Mouse (Mus musculus) induced T-regulatory cell, adult 2 months (primary cell): ENCODE data around the gene Aig1.

Experiments
- DNase-seq: peaks from one replicate; pipeline ENCODE4 v3.0.0-alpha.2; 2012; ENCODE audit warnings: low read depth

Aig1 gene

DNA sequence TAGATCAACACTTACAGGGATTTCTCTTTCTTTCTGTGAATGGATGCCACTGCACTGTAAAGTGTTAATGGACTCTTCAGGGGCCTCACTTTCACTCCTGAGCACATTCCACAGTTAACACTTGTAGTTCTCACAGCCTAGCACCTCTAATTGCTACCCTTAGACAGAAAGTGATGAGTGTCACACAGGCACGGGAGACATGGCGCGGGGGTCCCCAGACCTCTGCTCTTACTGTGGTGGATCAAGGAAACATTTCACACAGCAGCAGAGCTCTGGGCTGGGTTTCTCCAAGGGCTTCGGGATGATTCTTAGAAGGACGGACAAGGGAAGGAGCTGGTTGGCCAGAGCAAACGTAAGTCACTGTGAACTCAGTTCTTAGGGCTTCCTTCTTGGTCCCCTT is 166.1 kb downstream of the Aig1 start:
- no peak for DNase-seq

DNA sequence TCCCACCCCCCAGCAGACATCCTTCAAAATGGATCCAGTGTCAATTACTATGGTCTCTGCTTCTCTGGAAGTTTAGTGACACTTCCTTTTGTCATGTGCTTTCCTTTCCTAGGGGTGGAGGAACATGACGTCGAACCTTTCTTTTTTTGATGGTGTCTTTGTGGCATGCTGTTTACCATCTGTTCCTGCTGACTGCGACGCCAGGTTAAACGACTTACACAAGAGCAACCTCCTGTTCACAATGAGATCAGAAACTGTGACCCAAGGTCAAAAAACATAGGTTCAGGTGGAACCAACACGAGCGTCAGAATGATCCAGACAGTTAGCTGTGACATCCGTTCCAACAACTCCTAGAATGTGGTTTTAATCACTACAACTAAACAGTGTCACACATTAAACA is 166.7 kb downstream of the Aig1 start:
- no peak for DNase-seq

DNA sequence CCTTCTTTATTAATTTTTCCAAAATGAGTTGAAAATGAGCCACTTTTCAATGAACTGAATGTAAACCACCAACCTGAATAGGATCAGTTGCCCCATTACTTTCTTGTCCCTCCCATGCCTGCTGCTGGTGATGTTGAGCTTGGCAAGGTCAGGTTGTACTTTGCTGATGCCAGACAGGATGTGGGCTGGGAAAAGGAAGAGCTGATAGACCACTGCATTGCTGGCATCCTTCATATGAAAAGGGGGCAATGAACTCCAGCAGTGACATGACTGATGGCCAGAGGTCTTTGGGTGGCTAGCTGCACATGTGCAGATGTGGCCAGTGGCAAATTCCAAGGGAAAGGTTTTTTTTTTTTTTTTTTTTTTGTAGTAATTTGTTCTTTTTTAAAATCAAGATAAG is 172.5 kb downstream of the Aig1 start:
- no peak for DNase-seq

DNA sequence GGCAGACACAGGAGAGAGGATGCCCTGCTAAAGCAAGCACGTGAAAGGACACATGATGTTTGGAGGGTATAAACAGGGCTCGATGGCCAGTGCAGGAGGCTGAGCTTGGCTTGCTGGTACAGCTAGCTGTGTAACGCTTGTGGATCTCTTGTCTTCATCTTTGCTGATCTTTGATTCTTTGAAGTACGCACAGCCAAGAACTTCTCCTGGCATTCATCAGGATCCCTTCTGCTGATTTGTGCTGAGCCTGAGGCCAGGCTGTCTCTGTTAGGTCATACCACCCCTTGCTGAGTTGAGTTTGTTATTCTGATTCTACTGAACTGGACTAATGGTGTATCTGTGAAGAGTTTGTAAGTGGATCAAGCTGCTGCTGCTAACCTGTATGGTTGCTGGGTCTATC is 175.5 kb downstream of the Aig1 start:
- DNase-seq: no peak

DNA sequence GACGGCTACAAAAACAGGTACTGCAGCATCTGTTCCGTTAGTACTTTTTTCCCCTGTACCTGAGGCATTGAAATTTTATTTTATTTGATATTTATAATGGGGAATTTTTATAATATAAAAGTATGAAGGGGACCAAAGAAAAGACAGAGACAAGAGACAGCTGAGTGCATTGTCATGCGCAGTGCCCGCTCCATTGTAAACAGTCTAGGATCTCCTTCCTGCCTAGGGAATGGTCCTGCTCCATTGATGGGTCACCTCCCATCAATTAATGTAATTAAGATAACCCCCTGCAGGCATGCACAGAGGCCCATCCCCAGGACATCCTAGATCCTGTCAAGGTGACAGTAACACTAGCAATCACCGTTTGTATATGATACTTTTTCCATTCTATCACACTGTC is 178.0 kb downstream of the Aig1 start:
- no peak for DNase-seq

DNA sequence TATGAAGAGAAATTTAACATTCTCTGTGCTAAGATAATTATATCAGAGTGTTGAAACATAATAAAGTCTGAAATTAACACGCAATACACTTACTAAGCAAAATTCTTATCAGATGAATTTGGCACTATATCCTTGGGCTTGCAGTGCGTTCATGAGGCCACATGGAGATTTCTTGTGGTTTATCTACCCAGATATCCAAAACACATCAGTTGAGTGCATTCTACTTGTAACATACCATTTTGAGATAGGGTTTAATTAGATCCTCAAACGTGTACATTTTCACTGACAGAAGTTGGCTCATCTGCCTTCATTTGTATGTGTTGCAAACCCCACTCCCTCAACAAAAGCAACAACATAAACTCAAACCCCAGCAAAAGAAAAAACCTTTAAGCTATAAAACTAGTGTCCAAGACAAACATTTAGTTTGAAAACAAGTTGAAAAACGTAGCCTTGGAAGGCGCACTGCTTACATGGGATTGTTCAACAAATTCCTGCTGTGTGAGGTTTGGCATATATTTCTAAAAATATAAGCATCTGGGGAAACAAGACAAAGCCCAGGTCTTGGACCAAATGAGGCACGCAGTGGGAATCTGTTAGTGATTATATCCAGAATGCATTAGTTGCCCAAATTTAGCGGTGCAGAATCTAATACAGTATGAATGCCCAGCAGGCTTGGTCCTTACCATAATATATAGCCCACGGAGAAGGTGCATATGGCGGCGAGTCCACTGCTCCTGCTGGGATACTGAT is 178.8 kb downstream of the Aig1 start:
- DNase-seq: no peak

DNA sequence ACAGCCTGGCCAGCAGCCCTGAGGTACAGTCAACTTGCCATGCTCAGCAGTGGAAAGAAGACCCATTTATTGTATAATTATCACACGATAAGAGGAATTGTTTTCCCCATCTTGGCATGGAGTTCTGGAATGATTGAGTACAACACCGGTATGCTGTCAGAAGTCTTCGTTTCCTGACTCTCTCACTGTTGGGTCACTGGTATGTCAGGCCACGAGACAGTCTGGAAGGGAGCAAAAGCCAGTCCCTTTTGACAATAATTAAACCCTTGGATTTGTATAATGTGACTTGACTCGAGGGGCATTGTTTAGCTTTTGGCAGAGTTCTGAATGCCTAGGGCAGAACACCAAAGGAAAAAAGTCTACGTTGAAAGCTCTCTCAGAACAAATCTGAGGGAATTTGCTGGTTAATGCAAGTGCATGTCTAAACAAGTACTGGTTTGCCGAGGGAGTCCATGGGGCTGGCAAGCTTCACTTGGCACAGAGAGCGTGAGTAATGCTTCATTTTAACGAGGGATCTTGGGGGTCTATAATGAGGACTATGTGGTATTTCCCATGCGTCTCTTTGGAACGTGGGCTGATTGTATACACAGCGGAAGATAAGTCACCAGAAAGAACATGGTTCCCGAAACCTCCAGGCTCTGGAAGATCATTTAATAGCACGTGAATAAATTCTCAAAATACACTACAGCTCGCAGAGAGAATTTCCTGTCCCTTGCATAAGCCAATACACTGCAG is 180.2 kb downstream of the Aig1 start:
- no peak for DNase-seq

DNA sequence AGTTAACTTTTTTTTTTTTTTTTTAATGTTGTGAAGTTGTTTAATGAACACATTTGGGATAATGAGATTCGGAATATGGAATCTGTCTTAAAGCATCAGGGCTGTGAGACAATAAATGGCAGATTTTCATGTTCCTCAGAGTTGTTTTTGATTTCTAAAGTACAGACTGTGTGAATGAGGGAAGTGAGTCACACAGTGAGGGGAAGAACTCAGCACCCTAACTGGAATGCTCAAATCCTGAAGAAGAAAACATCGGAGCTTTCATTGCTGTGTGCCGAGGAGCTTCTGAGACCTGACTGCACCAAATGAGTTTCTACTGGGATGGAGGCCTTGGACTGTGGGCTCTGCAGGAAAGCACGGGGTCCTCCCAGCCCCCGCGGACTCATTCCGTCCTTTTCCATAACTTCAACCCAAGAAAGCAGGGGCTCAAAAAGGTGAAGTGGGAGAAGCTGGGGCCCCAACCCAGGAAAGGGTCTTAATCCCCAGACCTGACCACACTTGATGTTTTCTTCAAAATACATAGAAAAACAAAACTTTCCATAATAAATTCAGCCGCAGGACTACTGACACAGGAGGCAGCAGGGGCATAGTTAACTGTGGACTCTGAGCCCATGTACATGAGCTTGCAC is 181.5 kb downstream of the Aig1 start:
- DNase-seq: no peak

DNA sequence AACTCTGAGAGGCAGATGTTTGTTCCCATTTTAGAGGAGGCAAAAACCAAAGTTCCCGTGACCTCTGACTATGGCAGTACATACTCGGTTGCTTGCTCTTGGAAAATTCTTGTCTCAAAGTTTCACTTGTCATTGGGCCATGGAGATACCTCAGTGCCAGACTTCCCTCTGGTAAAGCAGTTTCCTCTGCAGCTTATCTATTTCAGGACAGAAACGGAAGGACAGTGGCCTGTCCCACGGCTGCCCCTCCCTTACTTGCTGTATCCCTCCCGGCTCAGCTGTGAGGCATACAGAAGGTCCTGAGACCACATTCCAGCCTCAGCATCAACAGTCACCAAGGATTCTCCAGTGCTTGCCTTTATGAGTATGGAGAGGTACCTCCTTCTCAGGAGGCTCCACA is 182.7 kb downstream of the Aig1 start:
- no peak for DNase-seq

DNA sequence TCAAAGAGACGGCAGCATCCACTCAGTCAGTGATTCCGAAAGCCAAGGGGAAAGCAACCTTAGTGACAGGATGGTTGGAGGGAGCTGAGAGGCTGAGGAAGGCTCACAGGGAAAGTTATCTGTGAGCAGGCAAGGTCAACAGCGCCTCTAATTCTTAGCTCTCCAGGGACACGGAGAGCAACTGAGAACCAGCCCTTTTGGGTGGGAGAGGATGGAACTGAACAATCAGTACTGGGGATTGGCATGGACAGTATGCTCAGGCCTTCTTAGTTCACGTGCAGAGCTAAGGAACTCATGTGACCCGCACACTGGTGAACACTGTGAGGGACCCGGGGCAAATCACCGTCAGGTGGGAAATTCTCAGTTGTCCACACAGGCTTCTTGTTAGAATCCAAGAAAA is 183.4 kb downstream of the Aig1 start:
- no peak for DNase-seq

DNA sequence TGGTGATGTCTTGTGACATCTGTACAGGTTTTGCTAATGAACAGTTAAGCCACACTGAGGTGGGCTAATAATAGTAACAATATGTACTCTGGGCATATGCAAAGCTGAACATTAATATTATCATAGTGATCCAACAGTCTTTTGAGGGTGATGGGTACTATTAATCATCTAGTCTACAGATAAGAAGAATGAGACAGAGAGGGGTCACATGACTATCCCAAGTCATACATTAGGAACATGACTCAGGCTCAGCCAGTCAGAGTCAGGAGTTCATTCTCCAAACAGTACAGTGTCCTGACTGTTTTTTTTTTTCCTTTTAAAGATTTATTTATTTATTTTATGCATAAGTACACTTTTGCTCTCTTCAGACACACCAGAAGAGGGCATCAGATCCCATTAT is 184.3 kb downstream of the Aig1 start:
- no peak for DNase-seq

DNA sequence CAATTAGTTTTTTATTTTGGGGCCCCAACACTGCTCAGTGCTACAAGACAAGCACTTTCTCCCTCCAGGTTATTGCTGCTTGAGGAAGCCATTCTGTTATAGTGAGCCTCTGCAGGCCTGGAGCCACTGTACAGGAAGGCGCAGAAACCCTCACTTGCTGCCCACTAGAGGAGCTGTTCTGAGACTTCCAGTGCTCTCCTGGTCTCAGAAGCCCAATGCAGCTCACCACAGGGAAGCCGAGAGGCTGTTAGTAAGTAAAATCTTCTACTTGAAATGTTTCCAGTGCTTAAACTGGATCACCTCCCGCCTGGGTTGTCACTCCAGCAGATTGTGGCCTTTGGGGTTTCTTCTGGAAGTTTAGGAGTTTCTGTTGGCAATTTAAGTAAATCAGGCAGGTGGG is 186.2 kb downstream of the Aig1 start:
- DNase-seq: peak; percentile 6

DNA sequence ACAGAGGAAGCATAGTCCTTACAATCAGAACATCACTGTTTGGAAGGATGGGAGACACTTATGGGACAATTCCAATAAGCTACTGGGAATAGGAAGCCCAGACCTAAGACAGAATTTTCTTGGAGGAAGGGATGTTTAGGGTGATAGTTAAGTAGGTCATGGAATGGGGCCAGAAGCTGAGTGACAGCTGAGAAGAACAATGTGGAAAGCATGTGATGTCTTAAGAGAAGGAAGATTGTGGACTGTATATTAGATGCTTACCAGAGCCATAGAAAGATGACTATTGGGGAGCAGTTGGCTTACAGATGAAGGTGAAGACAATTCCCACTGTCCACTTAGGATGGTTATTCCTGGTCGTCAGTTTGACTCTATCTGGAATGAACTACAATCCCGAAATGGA is 191.3 kb downstream of the Aig1 start:
- DNase-seq: no peak

DNA sequence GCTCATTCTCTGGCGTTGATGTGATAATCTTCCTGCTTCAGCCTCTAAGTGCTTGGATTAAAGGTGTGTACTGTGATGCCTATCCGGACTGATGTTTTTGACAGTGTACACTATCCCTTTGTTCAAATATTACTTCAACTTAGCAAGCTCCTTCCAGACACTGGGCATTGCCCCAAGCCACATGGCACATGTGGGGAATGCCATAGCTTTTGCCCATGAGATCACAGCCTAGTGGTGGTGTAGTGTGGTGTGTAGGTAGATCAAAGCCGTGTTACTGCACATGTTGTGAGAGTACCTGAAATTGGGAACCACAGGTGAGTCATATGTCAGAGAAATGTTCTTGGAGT is 193.8 kb downstream of the Aig1 start:
- DNase-seq: no peak

DNA sequence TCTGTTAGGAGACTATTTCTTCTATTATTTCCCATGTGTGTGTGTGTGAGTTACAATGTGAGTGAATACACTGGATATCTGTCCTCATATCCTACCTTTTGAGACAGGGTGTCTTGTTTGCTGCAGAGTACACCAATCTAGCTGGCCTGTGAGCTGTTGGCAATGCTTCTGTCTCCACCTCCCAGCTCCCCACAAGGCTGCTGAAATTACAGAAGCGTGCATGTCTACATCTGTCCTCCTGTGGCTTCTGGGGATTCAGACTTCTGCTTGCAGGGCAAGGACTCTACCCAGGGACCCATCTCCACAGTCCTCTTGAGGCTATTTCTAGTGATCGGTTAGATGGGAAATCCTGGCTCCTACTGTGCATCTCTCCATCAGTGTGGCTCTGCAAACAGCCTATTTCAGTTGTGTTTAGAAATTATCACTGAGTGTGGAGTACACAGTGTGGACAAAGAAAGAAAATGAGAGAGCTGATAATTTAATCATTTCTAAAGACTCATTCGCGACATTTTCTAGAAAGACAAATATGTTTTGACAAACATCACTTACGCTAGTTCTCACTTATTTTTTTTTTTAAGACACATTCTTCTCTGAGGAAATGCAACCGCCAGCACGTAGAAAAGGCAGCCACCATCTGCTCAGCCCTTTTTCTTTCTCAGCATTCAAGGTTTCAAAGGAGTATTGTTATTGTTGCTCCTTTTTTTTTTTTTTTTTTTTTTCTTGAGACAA is 194.3 kb downstream of the Aig1 start:
- DNase-seq: no peak

DNA sequence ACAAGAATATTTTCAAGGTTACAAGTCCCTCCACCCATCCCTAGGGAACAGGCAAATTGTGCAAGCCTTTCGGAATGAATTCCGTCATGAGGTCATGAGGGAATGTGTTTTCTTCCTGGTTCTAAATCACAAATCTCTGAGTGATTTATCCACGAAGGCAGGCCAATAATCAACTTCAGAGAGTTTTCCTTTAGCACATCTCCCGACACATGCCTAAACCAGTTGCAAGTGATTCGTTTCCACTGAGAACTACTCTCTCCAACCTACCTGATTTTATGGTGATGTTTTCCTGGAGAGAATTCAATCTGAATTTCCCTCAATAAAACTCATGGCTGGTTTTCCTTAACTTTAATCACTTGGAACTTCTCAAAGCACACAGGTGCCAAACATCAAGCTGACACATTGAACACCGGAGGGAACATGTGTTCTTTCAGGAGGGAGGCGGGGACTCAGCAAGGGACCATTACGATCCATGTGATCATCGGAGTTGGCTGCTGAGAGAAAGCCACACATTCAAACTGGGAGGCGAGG is 201.5 kb downstream of the Aig1 start:
- no peak for DNase-seq

DNA sequence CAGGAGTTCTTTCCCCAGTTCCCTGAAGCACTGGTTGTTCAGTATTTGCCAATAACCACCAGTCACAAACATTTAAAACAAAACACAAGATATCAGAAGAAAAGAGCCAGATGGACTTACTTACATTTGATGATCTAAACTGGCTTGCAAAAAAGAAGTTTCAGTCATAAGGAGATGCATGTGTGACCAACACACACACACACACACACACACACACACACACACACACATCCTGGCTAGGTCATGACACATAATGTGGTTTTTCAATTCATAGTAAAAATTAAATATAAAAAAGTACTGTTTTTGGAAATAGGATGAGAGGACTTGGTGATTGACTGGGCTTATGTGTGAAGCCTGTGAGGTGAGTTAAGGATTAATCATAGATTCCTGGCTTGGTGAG is 205.3 kb downstream of the Aig1 start:
- DNase-seq: no peak

DNA sequence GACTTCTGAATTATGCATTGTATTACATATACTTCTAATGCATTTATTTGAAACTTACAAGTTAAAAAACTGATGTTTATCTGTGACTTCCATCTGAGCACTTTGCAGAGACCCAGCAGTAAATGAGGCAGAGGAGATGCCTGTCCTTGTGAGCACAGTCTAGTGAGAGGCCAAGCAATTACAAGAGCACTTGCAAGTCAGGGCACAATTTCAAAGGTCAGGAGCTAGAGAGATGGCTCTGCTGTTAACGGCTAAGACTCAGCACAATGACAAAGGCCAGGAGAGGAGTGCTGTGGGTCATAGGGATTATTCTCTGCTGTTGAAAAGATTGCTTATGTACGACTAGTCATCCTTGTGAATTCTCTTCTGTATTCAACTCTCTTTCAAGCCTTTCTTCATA is 209.0 kb downstream of the Aig1 start:
- DNase-seq: no peak

DNA sequence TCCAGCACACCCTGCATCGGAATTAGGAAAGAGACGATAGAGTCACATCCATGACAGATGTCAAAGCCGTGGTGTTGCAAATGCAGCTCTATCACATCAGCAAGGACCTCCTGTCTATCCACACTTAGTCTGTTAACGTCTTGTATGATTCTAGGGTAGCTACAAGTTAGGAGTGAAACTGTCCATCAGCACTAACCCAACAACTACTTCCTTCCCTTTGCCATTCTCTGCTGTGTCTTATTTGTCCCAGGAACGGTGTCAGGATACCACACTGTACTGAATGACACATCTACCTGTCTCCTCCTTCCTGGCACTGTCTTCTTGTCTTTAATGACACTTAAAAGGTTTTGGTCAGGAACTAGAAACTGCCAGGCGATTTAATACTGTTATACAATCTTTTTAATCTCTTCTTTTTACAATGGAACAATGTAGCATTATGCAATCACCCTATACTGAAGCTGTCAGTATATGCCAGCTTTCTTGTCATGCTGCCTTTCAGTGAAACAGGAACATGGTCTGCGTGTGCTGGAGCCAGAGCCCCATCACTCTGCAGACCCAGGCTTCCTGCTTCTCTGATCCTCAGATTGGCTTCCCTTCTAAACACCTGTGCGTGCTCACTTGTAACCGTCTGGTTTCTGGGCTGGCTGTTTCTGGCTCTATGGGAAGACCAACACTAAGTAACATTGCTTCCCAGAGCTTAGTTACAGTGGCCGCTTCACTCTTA is 214.9 kb downstream of the Aig1 start:
- DNase-seq: no peak

DNA sequence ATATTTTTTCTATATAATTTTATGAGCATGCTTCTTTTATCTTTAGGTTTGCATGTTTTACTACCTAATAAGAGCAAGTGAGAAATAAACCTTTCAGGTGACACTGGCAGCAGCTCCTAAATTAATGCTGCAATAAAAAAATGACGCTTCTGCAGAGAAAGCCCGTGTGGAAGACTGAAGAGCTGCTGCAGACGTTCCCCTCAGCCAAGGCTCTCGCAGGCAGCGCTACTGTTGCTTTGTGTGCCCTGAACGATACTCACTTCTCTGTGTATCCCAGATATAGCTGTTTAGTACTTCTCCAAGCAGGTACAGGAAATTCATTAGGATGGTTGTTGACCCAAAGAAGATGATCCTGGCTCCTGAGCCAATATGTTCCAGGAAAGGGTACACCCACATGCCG is 215.5 kb downstream of the Aig1 start:
- no peak for DNase-seq

DNA sequence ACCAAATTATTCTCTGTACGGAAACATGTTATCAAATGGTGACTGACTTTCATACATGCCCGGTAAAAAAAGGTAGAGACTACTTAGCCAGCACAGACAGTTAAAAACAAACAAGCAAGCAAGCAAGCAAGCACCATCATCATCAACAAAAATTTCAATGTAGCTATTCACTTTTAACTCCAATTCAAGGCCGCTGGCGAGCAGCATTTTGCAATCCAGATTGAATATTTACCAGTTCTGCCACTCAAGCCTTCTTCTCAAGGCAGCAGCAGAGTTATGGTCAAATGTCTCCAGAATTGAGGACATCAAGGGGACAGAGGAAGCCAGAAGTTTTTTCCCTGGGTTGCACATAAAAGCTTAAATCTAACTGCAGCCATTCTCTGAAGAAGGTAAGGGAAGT is 216.7 kb downstream of the Aig1 start:
- DNase-seq: no peak

DNA sequence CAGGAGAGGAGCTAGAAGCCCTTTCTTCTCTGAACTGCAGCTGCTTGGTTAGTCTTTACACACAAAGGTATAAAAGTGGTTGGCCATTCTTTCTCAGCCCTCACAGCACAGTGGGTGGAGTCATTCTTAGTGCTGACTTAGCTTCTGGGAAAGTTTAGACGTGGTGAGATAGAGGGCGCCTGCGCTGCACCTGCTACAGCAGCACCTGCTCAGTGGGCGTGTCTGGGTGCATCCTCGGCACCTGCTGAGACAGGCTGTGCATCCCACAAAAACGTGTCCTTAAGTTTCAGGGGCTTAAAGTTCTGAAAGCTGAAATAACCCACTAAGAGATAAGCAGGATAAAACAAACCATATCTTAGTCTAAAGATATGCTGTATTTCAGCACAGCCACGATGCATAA is 227.0 kb downstream of the Aig1 start:
- DNase-seq: peak; percentile 6
